Mouse (Mus musculus): Measurements from ENCODE around the gene Kdf1.

DNA sequence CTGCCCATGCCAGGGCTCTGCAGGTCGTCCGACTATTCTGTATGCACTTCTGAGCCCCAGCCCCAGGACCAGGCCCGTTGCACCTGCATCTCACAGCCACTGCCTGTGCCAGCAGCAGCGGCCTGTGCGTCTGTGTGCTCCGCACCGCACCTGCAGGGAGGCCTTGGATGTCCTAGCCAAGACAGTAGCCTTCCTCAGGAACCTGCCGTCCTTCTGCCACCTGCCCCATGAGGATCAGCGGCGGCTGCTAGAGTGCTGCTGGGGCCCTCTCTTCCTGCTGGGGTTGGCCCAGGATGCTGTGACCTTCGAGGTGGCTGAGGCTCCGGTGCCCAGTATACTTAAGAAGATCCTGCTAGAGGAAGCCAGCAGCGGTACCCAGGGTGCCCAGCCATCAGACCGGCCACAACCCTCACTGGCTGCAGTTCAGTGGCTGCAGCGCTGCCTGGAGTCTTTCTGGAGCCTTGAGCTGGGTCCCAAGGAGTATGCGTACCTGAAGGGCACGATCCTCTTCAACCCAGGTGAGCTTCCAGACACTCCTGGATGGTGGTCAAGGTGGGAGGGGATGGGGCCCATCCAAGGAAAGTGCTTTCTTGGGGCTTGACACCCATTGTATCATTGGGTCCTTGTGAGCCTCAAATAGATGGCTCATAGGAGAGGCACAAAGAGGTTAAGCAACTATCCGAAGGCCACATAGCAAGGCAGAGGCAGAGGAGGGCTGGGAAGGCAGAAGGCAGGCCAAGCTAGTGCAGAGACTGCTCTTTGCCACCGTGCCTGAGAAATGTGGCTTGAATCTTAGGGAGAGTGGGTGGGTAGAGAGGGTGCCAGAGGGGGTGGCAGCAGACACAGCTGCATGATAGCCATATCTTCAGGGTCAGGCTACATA lies 34.9 kb downstream of the Kdf1 start:
- TF ChIP-seq MAFK (IDR thresholded peaks at IDR 0.05; ENCODE audit: insufficient replicate concordance, low read length) (no peak), EP300 (IDR thresholded peaks at IDR 0.05; ENCODE audit: low read length) (no peak), CTCF (conservative IDR thresholded peaks at IDR 0.05 in 1 of 2, IDR thresholded peaks at IDR 0.05 in 1 of 2; ENCODE audit: low read depth in 2 of 2, low read length in 2 of 2) (no peak), ZKSCAN1 (IDR thresholded peaks at IDR 0.05; ENCODE audit: borderline replicate concordance, low read depth, low read length) (no peak), POLR2A (IDR thresholded peaks at IDR 0.05; ENCODE audit: low read depth, low read length) (no peak), MAX (IDR thresholded peaks at IDR 0.05; ENCODE audit: low read length) (no peak), ZNF384 (IDR thresholded peaks at IDR 0.05; ENCODE audit: low read depth, low read length) (no peak)

All from CH12.LX (cell line).